In the genomic region with DNA sequence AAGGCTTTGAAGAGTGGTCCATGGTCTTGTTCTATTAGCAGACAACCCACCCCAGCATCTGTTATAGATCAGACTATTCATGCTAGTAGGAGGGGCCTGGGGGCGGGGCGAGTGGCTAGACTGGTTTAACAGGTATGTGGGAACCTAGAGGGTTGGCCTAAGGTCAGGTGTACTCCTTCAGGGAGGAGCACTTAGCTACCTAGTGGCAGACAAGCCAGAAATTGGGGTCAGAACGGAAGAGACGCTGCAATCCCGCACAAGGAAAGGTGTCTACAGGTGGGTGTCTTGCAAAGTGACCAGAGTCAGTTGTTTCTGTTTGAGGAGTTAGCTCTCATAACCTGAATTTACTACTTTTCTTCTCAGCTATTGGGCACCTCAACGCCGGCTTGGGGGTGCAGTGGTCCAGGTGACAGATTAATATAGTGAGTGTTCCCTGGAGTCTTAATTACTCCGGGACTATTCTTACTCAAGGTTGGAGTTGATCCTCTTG, we compare ENCODE assay signal across 8 mouse cellular contexts. TPM values are rescaled to one million over a fixed set of nuclear protein-coding genes. Genes with fewer than 3 reads are reported as not detected.
A peak's percentile ranks its signal among the peaks of the same experiment; 100 is the strongest.
DNase-seq lines count a peak whose midpoint lies in the region; ATAC-seq and TF ChIP-seq lines count a peak whose summit lies in the region.

A gene (plus strand): TSS at position 226 of the 490 bp plus-strand sequence.

- TF ChIP-seq RAD21 in CH12.LX (IDR thresholded peaks at IDR 0.05; ENCODE audit: low read depth, low read length) = no peak

- TF ChIP-seq CTCF in CH12.LX (conservative IDR thresholded peaks at IDR 0.05 in 1 of 2, IDR thresholded peaks at IDR 0.05 in 1 of 2; ENCODE audit: low read depth in 2 of 2, low read length in 2 of 2) = no peak

- 22% methylated on average over 8 of the region's 8 CpGs for WGBS in hindbrain, embryonic 12.5 days
- 20% methylated on average over 8 of the region's 8 CpGs for WGBS in limb, embryonic 14.5 days
- WGBS in midbrain, embryonic 16.5 days = 27% methylated on average over 8 of the region's 8 CpGs

- no peaks in the 10 kb centered on the region for H3K27me3 ChIP-seq in CH12.LX (replicated peaks)
- peaks cover 39% of the 10 kb centered on the region for H3K27me3 ChIP-seq in hindbrain, embryonic 12.5 days
- H3K27me3 ChIP-seq in limb, embryonic 14.5 days (ENCODE audit: control insufficient read depth, insufficient read depth, low read length) = peaks cover 25% of the 10 kb centered on the region; the same call in 1 of the 2 replicates
- peaks cover 21% of the 10 kb centered on the region for H3K27me3 ChIP-seq in midbrain, embryonic 16.5 days (ENCODE audit: control insufficient read depth, insufficient read depth, low read depth, low read length)

- in situ Hi-C loops in CH12.LX (cut with MboI; ENCODE audit: low pct_ligation_motif_present, low pct_unique_long_range_greater_than_20kb, low sequenced_read_pairs) = loop anchor here (10.0 kb wide), 2 partner anchors 58 to 118 kb away; no protein-coding TSS in a partner anchor

- H3K36me3 ChIP-seq in CH12.LX (replicated peaks in 1 of 2; ENCODE audit: control insufficient read depth in 1 of 2, insufficient read depth in 1 of 2, low read length in 1 of 2) = peaks cover 47 to 74% of the 10 kb centered on the region in 2 experiments
- H3K36me3 ChIP-seq in hindbrain, embryonic 12.5 days = peaks cover 42% of the 10 kb centered on the region
- peaks cover 42% of the 10 kb centered on the region for H3K36me3 ChIP-seq in limb, embryonic 14.5 days (ENCODE audit: control insufficient read depth, insufficient read depth, low read length)
- H3K36me3 ChIP-seq in midbrain, embryonic 16.5 days (ENCODE audit: control insufficient read depth, insufficient read depth, low read length) = peaks cover 26% of the 10 kb centered on the region

- no peak for ATAC-seq in hindbrain, embryonic 12.5 days (ENCODE audit: low FRiP score)
- peak; percentile 10; the same call in 1 of the 2 replicates for ATAC-seq in limb, embryonic 14.5 days (ENCODE audit: low FRiP score, low read depth)
- peak; percentile 1; the same call in 1 of the 2 replicates for ATAC-seq in midbrain, embryonic 16.5 days

- DNase-seq in CH12.LX (ENCODE audit: extremely low read depth) (peak; percentile 35), NIH3T3 (ENCODE audit: low read depth) (peak; percentile 42)
- peak; percentile 40 for DNase-seq in limb, embryonic 14.5 days (ENCODE audit: low spot score)
- DNase-seq in spleen, postnatal 36 days (ENCODE audit: low spot score in 2 of 2) = no peak
- no peak for DNase-seq in thymus, postnatal 14 days
- no peak for DNase-seq in left cerebral cortex, postnatal 36 days (ENCODE audit: low spot score in 2 of 2)

- no peak within 1 kb of the TSS for H3K9ac ChIP-seq in CH12.LX (ENCODE audit: insufficient read depth, low read depth)
- peak within 1 kb of the TSS; percentile 61 for H3K9ac ChIP-seq in hindbrain, embryonic 12.5 days
- peak within 1 kb of the TSS; percentile 45 for H3K9ac ChIP-seq in limb, embryonic 14.5 days (ENCODE audit: low read depth, low read length, severe bottlenecking)
- peak within 1 kb of the TSS; percentile 45 for H3K9ac ChIP-seq in midbrain, embryonic 16.5 days (ENCODE audit: low read depth, low read length)

- no peak within 1 kb of the TSS for H3K27ac ChIP-seq in CH12.LX (ENCODE audit: insufficient read depth, low read depth)
- no peak within 1 kb of the TSS for H3K27ac ChIP-seq in hindbrain, embryonic 12.5 days
- H3K27ac ChIP-seq in limb, embryonic 14.5 days (replicated peaks; ENCODE audit: low read depth, low read length) = no peak within 1 kb of the TSS
- H3K27ac ChIP-seq in midbrain, embryonic 16.5 days (ENCODE audit: low read length) = no peak within 1 kb of the TSS

- dilution Hi-C loops in CH12.LX (cut with MboI; ENCODE audit: extremely low pct_ligation_motif_present, extremely low pct_unique_long_range_greater_than_20kb, low sequenced_read_pairs) = no loop called here

- H3K4me2 ChIP-seq in CH12.LX (ENCODE audit: insufficient read depth, low read depth, poor library complexity, severe bottlenecking) = no peak within 1 kb of the TSS
- H3K4me2 ChIP-seq in hindbrain, embryonic 12.5 days (replicated peaks) = peak within 1 kb of the TSS; percentile 50
- H3K4me2 ChIP-seq in limb, embryonic 14.5 days (replicated peaks; ENCODE audit: low read depth, low read length, severe bottlenecking) = peak within 1 kb of the TSS; percentile 53
- H3K4me2 ChIP-seq in midbrain, embryonic 16.5 days (ENCODE audit: low read length) = peak within 1 kb of the TSS; percentile 51

- H3K4me1 ChIP-seq in CH12.LX (ENCODE audit: control insufficient read depth in 1 of 2, insufficient read depth in 2 of 2) = peaks cover 5 to 24% of the 10 kb centered on the region in 2 experiments
- peaks cover 18% of the 10 kb centered on the region for H3K4me1 ChIP-seq in hindbrain, embryonic 12.5 days
- H3K4me1 ChIP-seq in limb, embryonic 14.5 days (ENCODE audit: control insufficient read depth, insufficient read depth, low read length) = peaks cover 10% of the 10 kb centered on the region
- H3K4me1 ChIP-seq in midbrain, embryonic 16.5 days (ENCODE audit: control insufficient read depth, insufficient read depth, low read length) = peaks cover 12% of the 10 kb centered on the region

- intact Hi-C loops in left cerebral cortex, postnatal 36 days (cut with DNase I) = no loop called here

- TF ChIP-seq POLR2A in CH12.LX (IDR thresholded peaks at IDR 0.05; ENCODE audit: low read depth, low read length) = peak; percentile 61
- TF ChIP-seq POLR2A in limb, embryonic 14.5 days (IDR thresholded peaks at IDR 0.05; ENCODE audit: borderline replicate concordance, extremely low read depth, insufficient read depth, insufficient read length) = no peak

- peaks cover 22% of the 10 kb centered on the region for H3K79me2 ChIP-seq in CH12.LX (replicated peaks; ENCODE audit: control insufficient read depth, extremely low read depth, insufficient read depth, poor library complexity, severe bottlenecking)

- no peaks in the 10 kb centered on the region for H3K9me3 ChIP-seq in CH12.LX (replicated peaks; ENCODE audit: low read length)
- no peaks in the 10 kb centered on the region for H3K9me3 ChIP-seq in hindbrain, embryonic 12.5 days (replicated peaks)
- no peaks in the 10 kb centered on the region for H3K9me3 ChIP-seq in limb, embryonic 14.5 days (ENCODE audit: control insufficient read depth, low read length)
- H3K9me3 ChIP-seq in midbrain, embryonic 16.5 days (replicated peaks; ENCODE audit: control insufficient read depth, low read length, poor library complexity, severe bottlenecking) = no peaks in the 10 kb centered on the region

- TF ChIP-seq EP300 in CH12.LX (IDR thresholded peaks at IDR 0.05; ENCODE audit: low read length) = no peak

- H3K4me3 ChIP-seq in CH12.LX (replicated peaks in 1 of 3; ENCODE audit: low read depth in 2 of 3, low read length in 2 of 3, poor library complexity in 1 of 3) = no peak within 1 kb of the TSS
- H3K4me3 ChIP-seq in hindbrain, embryonic 12.5 days = peak within 1 kb of the TSS; percentile 26
- peak within 1 kb of the TSS; percentile 36 for H3K4me3 ChIP-seq in limb, embryonic 14.5 days (replicated peaks; ENCODE audit: low read length)
- peak within 1 kb of the TSS; percentile 26 for H3K4me3 ChIP-seq in midbrain, embryonic 16.5 days (ENCODE audit: low read depth, low read length)

TF ChIP-seq in CH12.LX, 34 proteins besides CTCF, POLR2A, EP300 and RAD21:
- TF ChIP-seq MAX (IDR thresholded peaks at IDR 0.05; ENCODE audit: low read length) = no peak
- TF ChIP-seq SIN3A (IDR thresholded peaks at IDR 0.05; ENCODE audit: low read length) = no peak
- TF ChIP-seq POLR2AphosphoS2 (IDR thresholded peaks at IDR 0.05; ENCODE audit: low read depth, low read length) = peak; percentile 88
- TF ChIP-seq MXI1 (IDR thresholded peaks at IDR 0.05; ENCODE audit: low read depth, low read length) = no peak
- no peak for TF ChIP-seq SMC3 (IDR thresholded peaks at IDR 0.05; ENCODE audit: low read depth, low read length)
TF ChIP-seq in CH12.LX: peak in this region for 1.

RNA-seq across cellular contexts. Expression of the gene that starts here (rescaled TPM):
- total RNA-seq in CH12.LX (2012; rRNA removed) (1.1 and 1.3 TPM in 2 replicates), CH12.LX (2014; rRNA removed) (0.89 and 0.90 TPM in 2 replicates)
- 3.4 and 4.0 TPM in 2 replicates for polyA plus RNA-seq in CH12.LX (2012; ENCODE audit: insufficient read length, low read depth)
- polyA plus RNA-seq in hindbrain, embryonic 12.5 days (2016; fragmentation: Nextera tagmentation; extraction: Ambion mirVana) = 0.63 and 0.72 TPM in 2 replicates
- 1.8 and 2.3 TPM in 2 replicates for polyA plus RNA-seq in limb, embryonic 14.5 days (2012; rRNA removed)
- polyA plus RNA-seq in limb, embryonic 14.5 days (2014; fragmentation: Nextera tagmentation; extraction: Ambion mirVana) = 0.83 and 0.86 TPM in 2 replicates
- 0.98 and 1.2 TPM in 2 replicates for polyA plus RNA-seq in midbrain, embryonic 16.5 days (2015; fragmentation: Nextera tagmentation; extraction: Ambion mirVana)
- total RNA-seq in left cerebral cortex, postnatal 36 days (2021) = under 1 TPM; 0.86 to 0.99 TPM

Comparison
In these comparisons a context has a peak if more than half of its experiments do, and no peak if none do; other contexts are left out.
1. DNase-seq: peak in CH12.LX (single experiment), NIH3T3 (single experiment) and limb, embryonic 14.5 days (single experiment); none in spleen, postnatal 36 days (0 of 2), thymus, postnatal 14 days (single experiment) and left cerebral cortex, postnatal 36 days (0 of 2).
2. H3K4me3 ChIP-seq: peak in hindbrain, embryonic 12.5 days (single experiment), limb, embryonic 14.5 days (single experiment) and midbrain, embryonic 16.5 days (single experiment); none in CH12.LX (0 of 3).